Mouse (Mus musculus): ENCODE results near the gene Ralgps1.

Ralgps1 gene

DNA sequence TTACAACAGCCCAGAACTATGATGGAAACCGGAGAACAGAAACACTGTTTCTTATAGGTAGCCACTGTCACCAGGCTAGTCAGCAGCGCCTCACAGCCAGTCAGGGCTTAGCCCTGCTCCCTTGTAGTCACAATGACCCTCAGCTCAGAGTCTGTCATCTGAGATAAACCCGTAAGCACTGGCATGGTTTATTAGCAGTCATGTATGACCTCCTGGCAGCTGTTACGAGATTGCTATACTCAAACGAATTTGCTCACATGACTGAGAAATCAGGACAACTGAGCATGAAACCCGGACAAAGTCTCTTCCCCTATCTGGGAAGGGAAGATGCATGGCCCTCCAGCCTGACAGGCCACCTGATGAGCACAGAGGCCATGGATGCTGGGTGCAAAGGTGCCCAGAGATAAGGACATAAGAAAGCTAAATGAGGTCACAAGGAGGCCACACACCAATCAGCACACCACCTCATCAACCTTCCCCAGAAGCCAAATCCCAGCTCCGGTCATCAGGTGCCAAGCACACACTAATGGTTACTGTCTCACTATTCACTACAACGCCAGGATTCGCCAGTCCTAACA, 10.1 kb downstream of the Ralgps1 start:
- DNase-seq (ENCODE audit: low spot score): no peak

DNA sequence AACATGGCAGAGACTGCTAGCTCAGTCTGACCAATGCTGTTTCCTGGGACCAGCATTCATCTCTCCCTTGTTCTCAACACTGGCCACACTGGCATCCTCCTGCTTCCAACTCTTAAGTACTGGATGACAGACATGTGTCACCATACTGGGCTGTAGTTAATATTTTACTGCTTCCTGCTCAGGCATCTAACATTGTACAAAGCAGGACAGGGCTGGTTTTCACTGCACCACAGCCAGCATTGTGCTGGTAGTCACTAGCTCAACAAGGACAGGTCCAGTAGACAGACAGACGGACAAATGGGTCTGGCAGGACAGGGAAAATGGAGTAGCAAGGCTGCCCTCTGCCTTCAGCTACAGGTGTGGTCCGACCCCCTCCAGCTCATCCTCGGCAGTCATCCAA, 10.7 kb downstream of the Ralgps1 start:
- DNase-seq (ENCODE audit: low spot score): no peak

DNA sequence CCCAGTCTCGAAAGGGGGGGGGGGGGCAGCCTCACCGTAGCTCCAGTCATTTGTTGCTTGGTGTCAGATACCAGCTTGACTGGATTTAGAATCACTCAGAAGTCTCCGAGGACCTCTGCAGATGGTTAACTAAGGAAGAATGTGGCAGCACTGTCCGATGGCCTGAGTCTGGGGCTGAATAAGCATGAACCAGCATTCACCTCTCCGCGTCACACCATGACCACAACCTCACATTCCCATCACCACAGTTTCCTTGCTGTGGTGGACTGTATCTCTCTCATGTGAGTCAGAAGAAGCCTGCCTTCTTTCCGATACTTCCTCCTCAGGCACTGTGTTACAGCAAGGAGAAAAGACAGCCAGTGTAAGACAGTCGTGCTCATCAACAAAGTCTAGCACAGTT, 12.1 kb downstream of the Ralgps1 start:
- no peak for DNase-seq (ENCODE audit: low spot score)

DNA sequence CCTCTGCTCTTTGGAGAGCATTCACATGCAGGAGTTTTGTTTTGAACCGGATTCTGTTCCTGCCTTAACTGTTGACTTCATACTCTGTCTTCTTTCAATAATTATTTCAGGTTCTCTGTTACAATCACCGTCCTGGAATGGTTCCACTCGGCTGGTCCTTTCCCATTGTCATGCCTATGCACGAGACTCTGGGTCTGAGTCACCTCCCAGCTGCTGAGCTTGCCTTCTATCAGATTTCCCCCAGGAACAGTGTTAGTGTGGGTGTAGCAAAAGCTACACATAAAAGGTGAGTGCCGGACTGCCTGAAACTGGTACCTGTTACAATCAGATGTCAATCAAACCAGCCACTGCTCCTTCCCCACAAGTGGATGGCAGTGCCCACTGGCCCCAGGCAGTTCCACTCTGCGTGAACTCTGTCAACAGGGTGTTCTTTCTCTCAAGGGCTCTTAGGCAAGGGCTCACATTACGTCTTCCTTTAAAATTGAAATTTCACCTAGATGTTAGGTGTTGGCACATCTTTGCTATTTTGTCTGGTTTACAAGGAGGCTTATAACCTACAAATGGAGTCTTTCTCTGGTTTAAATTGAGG, 13.9 kb downstream of the Ralgps1 start:
- DNase-seq (ENCODE audit: low spot score): no peak

DNA sequence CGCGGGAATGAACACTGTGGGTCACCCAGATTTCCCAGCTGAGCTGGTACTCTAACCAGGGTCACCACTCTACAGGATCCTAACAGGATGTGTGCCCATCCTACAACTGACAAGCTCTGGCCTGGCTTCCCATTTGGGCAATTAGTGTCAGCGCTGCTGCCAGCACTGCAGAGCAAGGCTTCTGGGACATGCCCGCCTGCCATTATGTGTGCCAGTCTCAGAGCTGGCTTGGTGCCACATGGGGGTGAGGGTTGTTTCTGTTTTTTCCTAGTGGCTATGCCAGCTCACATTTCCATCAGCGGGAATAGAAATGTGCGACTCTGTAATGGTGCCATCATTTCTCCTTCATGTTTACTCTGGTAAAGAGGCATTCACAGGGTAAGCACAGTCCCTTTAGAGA, 15.7 kb downstream of the Ralgps1 start:
- peak; percentile 80 for DNase-seq (ENCODE audit: low spot score)

DNA sequence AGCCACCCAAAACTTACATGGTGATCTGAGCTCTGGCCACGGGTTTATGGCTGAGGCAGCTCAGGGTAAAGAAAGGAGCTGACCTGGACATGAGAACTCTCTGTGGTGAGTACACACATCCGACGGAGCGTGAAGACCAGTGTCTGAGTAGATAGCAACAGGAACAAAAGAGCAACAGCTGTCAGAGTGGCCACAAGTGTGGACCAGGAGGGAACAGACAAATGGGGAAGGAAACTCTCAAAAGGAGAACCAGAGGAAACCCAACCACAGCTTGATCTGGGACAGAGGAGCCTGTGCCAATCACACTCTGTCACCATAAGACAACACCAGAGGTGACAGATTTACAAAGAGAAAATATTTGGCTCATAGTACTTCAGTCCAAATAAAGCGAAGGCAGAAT, 17.9 kb downstream of the Ralgps1 start:
- DNase-seq (ENCODE audit: low spot score): no peak

DNA sequence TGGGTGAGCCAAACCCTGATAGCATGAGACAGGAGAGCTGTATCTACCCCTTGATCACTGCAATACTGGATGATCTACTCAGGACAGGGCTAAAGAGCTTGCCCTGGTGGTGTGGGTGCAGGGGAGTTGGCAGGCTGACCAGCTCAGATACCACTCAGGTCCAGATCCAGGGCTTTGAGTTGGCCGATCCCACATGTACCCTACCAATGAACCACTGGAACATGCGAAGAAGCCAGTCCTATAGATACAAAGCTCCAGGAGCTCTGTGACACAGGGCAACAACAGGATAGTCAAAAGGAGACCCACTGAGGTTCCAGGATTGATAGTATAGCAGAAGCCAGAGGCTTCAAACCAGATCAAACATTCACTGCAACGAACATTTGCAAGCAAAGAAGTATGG, 19.8 kb downstream of the Ralgps1 start:
- no peak for DNase-seq (ENCODE audit: low spot score)

DNA sequence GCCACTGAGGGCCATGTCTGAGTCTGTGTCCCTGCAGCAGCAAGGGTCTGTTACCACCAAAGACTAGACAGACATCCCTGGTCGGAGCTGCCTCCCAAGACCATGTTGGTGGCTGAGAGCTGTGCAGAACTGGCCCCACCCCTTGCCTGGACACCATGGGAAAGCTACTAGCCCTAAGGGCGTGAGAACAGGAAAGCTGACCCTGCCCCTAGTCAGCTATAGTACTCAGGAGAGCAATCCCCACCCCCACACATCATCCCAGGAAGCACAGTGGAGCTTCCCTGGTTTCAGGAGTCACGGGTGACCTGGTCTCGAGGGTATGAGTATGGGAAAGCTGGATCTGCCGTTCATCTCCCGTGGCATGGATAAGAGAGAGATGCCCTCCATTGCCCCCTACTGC, 20.4 kb downstream of the Ralgps1 start:
- no peak for DNase-seq (ENCODE audit: low spot score)

DNA sequence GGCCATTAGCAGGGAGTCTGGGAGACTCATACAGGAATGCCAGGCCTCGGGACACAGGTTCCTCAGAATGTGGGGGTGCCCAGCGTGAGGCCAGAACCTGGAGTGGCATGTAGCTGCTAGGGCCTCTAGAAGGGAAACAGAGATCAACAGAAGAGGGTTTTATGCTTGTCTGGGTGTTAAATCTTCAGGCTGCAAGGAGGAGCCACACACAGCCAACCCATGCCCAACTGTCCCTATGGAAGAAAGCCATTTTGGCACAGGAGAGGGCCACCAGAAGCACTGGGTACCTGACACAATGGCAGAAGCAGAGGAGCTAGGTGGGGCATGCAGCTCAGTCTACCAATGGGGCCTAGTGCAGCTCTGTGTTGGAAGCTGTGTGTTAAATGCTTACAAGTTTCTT, 21.7 kb downstream of the Ralgps1 start:
- DNase-seq (ENCODE audit: low spot score): no peak

DNA sequence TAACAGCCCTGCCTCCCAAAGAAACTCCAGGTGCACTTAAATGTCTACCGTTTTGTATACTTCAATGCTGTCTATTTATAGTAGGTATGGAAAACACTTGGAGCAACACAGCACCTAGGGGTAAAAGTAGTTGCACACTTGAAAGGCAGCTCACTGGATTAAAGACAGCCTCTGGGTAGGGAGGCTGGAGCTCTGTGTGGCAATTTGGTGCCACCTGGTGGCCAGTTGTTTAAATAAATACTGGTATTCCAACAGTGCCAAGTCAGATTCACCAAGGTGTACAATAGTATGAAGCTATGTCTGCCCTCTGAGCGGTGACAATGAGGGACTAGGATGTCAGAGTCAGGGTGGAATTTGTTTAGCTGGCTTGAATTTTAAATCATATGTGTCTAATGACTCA, 22.2 kb downstream of the Ralgps1 start:
- DNase-seq (ENCODE audit: low spot score): peak; percentile 90

DNA sequence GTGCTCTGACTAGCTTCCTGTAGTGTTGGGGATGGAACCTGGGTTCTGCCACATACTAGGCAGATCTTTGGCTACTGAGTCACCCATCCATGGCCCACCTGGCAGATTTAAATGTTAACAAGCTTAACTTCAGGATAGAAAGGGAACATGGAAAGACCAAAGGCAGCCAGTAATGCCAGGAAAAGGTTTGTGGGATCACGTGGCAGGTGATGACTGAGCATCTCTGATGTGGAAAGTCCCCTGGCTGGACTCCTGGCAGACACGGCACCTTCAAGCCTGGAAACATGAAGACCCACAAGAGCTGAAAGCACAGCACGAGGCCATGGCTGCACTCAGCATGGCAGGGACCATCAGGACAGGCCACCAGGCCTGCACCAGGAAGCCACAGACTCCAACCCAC, 23.0 kb downstream of the Ralgps1 start:
- DNase-seq (ENCODE audit: low spot score): no peak

DNA sequence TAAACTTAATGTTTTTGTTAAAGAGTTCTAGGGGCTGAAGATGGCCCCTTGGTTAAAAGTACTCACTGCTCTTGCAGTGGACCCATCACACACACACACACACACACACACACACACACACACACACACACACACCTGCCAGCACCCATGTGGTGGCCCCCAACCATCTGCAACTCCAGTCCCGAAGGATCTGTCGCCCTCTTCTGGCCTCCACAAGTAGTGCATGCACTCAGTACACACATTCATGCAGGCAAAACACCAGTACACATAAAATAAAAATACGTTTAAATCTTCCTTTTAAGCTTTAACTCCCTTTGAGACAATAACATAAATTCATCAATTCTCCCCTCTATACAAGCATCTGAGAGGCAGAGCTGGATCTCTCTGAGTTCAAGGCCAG, 23.7 kb downstream of the Ralgps1 start:
- peak; percentile 48 for DNase-seq (ENCODE audit: low spot score)

DNA sequence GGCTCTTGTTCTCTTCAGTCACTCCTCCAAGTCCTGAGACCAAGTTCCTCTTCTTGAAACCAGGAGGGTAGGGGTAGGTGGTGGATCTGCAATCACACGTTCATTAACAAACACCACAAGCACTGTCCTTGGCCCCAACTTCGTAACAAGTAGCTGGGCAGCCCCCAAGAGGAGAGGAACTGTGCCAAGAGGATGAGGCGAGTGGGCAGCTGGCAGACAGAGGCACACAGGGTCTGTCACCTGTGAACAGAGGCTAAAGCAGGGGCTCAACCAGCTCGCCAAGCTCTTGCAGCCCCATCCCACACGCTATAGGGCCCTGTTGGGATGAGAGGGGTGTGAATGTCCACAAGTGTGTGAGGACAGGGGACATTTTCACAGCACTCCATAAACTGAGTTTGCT, 24.5 kb downstream of the Ralgps1 start:
- no peak for DNase-seq (ENCODE audit: low spot score)

DNA sequence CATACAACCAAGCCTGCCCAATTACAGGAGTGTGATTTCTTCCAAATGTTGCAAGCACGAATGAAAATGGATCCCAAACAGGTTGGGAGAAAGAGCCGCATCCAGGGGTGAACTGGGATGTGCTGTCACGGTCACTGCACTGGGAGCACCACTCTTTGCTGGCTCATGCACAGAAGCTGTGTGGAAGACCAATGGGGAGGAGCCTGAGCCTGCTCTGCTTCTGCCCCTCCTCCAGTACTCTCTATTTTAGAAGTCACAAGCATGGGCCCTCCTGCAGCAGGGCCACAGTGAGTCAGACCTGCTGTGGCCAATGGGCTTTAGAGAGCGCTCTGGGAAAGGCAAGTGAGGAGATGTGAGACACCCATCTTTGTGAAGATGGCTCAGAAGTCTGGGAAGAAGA, 25.3 kb downstream of the Ralgps1 start:
- DNase-seq (ENCODE audit: low spot score): no peak

DNA sequence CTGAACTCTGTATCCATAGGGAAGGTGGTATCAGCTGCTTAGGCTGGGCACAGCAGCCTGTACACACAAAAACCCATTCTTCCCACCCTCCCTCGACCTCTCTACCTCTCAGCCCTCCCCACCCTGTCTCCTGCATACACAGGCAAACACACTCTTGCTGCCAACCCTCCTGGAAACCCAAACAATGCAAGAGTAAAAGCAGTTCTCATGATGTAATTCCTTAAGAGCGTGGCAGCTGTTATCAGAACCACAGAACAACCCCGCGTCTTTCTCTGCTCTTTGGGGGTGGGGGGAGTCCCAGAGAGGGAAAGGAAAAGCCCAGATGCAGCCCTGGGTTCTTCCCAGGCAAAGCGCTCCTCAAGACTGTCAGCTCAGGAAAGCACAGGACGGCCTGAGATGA, 25.8 kb downstream of the Ralgps1 start:
- no peak for DNase-seq (ENCODE audit: low spot score)

DNA sequence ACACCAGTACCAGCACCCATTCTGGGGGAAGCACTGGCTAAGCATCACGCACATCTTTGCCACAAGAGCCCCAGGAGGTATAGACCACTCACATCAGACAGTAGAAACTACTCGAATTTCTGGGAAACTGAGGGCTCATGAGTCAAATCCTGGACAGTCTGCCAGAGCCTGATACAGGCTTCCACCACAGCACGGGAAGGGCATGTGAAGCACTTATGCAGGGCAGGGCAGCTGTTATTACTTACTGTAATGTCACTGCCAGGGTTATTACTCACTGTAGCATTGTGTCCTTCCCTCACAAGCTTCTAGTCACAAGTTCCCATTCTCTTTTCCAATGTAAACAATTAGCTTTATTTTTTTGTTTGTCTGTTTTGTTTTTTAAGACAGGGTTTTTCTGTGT, 27.9 kb downstream of the Ralgps1 start:
- peak; percentile 41 for DNase-seq (ENCODE audit: low spot score)

DNA sequence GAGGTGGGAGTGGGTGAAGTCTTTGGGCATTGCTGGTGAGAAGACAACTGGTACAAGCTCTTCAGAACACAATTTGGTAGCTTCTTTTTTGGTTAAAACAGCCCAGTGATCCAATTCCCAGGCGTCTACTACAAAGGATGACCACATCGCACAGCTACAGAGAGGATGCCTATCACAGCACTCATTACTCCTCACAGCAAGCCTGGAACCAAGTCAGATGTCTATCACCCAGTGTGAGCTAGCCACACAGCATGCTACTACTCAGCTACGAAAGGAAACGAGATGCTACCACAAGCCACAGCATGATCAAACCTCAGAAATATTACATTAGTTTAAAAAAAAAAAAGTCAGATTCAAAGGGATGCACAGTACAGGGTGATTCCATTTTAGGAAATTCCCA, 29.1 kb downstream of the Ralgps1 start:
- DNase-seq (ENCODE audit: low spot score): no peak

DNA sequence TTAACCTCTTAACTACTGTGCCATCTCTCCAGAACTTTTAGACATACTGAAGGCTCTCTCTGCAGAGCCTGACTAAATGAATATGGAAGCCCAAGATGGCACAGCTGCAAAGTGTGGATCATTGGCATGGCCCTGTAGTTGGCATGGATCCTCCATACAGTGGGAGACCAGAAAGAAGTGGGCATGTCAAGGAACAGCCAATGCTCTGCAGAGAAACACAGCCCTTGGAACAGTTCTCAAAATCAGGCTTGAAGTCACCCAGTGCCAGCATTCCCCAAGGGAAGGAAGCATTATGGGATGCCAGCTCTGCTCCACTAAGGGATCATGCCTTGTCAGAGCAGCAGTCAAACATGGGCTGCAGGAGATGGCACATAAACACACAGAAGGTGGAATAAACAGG, 35.5 kb downstream of the Ralgps1 start:
- DNase-seq (ENCODE audit: low spot score): no peak

DNA sequence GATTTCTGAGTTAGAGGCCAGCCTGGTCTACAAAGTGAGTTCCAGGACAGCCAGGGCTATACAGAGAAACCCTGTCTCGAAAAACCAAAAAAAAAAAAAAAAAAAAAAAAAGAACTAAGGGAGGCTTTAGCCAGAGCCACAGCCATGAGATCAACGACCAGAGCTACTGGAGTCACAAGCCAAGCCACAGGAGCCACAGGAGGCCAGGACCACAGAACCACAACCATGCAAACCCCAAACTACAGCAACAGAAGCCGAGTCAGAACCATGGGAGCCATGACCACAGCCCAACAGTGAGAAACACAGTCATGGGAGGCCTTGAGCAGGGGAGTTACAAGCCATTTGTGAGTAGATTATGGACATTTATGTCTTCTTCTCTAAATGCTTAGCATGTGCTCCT, 41.7 kb downstream of the Ralgps1 start:
- DNase-seq (ENCODE audit: low spot score): no peak

DNA sequence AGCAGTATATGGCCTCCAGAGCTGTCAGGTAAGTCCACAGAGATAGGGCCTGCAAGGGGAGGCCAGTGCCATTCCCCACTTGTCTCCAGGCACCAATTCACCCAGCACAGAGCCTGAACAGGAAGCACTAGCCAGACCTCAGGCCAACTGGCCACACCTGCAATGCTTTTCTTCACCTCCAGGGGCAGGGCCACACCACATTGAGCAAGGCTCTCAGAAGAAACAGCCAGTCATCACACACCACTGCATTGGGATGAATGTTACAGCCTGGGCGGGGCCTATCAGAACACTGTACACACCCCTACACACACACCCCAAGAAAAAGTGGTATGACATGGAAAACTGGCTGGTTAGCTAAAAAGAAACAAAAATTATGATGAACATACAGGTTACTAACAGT, 42.3 kb downstream of the Ralgps1 start:
- peak; percentile 55 for DNase-seq (ENCODE audit: low spot score)

DNA sequence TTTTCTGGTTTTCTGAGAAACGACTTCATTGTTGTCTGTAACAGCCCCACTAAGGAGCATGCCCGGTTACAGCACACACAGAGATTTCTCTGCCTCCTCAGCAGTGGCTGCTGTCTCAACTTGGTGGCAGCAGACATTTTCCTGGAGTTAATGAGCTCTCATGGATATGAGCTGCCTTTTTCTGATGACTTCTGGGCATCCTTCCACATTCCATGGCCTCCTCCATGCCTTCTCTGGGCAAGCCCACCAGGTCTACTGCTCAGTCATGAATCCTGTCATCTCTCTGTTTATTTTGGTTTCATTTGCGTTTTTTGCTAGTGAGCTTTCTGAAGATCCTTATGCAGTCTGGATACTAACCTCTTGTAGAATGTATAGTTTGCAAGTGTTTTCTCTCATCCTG, 45.9 kb downstream of the Ralgps1 start:
- DNase-seq (ENCODE audit: low spot score): no peak

DNA sequence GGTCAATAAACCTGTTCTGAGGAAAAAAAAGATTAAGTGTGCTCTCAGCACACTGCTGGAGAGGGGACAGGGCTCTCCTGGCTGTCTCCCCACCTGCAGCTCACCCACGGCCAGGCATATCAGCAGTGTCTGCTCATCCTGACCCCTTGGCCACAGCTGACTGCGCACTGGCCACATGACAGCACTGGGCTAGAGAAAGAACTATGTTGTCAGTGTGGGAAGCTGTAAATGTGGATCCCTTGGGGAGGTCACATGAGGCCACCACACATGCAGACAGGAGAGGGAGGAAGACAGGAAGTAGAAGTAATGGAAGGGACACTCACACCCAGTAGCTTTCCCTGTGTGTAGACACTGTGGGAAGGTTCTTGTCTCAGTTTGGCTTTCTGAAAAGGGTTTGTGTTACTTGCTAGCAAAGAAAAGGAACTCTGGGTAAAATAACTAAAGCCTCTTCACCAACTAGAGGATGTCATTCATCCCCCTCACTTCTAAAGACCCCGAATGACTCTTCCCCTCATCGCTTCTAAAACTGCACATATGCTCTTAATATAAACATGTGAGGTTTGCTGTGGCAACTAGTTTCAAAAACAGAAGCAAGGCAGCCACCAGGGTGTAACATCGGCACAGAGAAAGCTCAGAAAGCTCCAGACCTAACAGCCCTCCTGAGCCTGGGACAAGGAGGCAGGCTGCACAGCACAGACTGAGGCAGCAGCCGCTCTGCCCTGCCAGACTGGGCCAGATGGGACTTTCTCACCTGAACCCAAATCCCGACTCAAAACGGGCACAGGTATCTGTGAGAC, 47.3 kb downstream of the Ralgps1 start:
- peak; percentile 52 for DNase-seq (ENCODE audit: low spot score)

DNA sequence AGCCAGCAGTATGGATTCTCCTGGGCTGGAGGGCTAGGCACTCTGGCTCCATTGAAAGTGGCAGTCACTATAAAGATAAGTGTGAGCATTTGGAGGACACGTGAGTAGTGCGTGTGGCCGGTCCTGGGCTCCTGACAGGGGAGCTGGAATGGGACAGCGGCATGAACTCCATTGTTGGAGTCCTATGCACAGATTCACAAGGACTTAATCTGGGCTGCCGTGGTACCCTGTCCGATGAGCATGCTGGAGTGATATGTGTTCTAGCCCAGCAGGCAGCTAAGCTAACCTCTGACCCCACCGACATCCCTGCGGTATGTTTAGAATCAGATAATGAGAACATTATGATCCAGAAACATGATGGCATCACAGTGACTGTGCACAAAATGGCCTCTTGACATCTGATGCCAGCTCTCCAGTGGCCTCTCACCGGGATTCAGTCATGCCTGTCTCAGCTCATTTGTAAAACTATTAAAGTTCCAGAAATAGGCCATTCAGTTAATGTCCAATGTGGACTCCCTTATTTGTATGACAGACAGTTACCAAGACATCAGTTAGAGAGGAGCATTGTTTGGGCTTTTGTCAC, 48.2 kb downstream of the Ralgps1 start:
- DNase-seq (ENCODE audit: low spot score): peak; percentile 40

Measured in adipocyte (in vitro differentiated cells).